Mouse (Mus musculus): ENCODE data around the gene Rab14.
A peak's percentile ranks its signal among the peaks of the same experiment; 100 is the strongest.

Rab14 gene

DNA sequence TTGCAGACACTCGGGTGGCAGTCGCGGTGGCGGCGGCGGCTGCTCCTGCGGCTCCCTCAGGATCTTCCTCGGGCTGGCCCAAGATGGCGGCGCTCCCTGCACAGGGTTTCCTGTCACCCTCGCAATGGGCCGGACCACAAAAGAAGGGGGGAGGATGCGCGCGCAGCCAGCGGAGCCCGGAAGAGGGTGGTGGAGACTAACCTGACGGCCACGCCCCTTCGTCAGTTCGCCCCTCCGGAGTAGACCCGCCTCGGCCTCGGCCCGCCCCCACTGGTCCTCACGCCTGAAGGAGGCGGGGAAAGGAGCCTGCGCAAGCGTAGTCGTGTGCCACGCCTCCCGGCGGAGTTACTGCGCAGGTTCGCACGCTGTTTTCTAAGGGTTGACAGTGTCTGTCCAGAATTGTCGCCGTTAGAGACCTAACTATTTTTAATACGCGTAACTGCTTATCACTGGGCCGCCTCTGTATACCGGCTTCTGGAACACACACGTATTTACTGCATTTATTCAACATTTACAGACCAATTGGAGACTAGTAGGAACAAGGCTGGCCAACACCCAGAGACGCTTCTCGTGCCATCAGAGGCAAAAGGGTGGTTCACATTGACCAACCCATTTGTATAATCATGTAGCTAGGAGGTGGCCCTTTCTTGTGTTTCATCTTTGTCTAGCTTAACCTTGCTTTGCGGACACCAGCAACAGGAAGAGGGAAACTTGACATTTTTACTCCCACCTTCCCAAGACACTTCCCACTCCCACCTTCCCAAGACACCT lies at the start of gene Rab14:
TSS of gene Rab14 (minus strand) at position 223 of the 771 bp plus-strand sequence.
- peak; percentile 100 for DNase-seq

DNA sequence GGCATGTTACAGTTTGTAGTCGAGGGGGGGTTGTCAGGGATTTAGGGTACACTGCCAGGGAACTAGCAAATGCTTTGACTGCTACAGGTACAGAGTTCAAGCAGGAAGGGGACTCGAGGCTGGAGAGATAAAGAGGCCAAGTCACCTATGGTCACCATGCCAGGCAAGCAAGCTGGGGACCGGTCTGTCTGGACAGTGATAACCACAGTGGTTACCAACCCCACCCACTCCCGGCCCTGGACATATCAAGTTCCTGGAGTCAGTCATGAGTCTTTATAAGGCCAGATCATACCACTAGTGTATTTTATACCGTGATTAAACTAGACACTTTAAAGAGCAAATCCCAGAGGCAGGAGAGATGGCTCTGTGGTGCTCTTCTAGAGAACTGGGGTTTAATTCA lies 46.8 kb upstream of the Rab14 start:
- no peak for DNase-seq

DNA sequence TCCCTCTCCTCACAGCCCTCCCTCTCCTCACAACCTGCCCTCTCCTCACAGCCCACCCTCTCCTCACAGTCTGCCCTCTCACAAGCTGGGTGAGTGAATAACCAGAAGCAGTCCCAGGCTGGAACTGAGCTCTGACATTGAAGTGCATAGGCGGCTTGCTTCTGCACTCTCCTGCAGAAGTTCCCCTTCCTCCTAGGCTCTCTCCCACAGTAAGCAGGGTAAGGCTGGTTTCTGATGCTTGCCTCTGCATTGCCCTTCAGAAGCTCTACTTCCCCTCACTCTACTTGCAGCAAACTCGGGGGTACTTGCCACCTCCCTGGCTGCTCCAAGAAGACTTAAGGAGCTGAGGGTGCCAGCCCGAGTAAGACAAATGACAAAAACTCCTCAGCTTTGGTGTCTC lies 43.3 kb upstream of the Rab14 start:
- DNase-seq: no peak

DNA sequence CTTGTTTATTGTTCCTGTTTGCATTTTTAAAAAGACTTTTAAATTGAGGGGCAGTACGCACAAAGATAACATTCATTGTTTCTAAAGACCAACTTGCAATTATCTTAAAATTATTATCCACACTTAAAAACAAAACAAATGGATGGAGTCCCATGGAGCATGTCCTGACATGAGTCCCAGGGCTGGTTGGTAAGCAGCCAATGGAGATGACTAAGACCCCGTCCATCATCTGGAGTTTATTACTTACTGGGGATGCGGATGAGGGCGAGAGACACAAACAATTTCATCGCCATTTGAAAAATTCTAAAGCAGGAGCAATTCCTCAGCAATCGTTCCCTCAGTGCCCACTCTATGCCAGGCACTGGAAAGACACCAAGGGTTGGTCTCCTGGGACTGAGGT lies 34.1 kb upstream of the Rab14 start:
- no peak for DNase-seq

DNA sequence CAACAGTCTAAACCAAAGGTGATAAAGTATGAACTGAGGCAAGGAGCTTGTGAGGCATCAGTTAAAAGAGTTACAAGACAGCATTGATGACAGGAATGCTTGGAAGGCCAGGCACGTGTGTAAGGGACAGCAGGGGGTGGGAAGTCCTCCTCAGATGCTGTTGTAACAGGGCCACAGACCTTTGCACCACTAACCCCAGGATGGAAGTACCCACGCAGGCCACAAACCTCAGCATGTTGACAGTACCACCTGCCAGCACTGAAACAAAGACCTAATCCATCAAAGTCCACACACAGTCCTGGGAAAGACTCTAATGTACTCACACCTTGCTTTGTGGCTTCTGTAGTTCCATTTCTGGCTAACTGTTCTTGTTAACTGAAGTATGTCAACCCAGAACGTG lies 33.0 kb upstream of the Rab14 start:
- no peak for DNase-seq

DNA sequence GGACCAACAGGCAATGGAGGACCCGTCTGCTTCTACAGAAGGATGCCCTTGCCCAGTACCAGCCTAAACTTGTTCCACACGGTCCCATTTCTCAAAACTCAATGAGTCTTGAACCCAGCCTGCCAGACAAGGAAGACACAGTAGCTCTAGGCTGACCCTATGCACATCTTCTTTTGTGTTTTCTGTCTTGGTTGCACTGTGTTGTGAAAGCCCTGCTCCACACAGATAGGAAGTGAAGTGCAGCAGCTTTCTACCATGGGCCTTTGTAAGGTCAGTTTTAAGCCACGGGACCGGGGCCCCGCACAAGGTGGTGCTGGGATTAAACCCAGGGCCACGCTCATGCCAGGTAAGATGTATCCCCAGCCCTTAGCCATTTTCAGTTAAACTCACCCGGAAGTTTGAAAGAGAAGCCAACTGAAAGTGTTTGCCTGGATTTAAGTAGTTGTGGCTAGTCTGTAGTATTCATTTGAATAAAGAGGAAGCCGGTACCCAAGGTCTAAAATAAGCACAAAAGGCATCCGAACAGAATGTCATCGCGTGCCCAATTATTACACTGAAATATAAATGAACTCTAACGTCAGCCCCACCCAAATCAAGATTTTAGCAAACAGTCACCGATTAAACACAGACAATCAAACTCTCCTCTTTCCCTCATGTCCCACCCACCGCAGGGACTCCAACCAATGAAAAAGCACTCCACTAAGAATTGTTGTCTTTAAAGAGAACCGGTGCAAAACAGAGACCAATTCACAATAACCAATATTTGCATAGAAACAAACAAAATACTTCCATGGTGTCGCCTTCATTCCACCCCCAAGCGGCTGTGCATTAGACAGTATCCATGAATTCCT lies 31.9 kb upstream of the Rab14 start:
- DNase-seq: no peak

DNA sequence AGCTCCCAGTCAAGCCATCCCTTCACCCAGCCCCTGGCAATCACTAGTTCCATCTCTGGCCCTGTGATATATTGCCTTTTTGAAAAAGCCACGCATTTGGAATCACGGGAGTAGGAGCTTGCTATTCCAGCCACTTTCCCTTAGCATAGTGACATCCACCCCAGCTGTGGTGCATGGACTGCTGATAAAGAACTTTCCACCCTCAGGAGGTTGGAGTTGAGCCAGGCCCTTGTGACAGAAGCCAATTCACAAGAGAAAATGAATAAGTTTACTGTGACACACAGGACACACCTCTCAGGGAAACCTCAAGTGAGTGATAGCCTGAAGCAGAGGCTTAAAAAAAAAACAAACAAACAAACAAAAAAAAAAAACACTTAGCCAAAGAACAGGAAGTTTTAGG lies 31.0 kb upstream of the Rab14 start:
- no peak for DNase-seq

DNA sequence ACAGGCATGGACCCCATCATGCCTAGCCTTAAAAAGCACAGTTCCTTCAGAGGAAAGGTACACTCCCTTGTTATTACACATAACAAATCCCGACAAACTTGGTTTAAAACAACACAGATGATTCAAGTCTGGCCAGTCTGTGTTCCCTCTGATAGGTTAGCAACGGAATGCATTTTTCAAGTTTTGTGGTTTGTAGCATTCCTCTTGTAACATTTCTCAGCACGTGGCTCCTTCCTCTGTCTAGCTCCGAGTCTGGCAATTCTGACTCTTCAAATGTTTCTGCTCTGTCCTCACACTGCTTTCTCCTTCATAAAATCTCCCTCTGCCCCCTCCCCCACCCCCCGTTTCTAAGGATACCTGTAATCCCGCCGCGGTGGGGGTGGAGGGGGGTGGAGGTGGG lies 29.3 kb upstream of the Rab14 start:
- no peak for DNase-seq

DNA sequence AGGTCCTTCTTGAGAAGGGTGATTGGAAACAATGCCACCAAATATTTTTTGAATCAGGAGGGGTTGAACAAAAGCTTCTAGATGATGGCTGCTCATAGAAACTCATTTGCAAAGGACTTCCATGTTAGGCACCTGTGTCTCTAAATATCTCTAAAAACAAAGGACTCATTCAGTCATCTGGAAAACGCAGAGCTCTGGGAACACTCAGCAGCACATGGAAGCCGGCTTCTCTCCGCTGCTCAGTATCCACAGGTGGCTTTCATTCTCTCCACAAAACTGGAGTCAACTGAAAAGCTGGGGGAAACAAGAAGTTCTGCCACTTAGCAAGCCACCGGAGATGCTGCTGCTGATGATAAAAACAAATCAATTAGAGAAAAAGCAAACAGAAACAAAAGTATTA lies 27.2 kb upstream of the Rab14 start:
- DNase-seq: no peak

DNA sequence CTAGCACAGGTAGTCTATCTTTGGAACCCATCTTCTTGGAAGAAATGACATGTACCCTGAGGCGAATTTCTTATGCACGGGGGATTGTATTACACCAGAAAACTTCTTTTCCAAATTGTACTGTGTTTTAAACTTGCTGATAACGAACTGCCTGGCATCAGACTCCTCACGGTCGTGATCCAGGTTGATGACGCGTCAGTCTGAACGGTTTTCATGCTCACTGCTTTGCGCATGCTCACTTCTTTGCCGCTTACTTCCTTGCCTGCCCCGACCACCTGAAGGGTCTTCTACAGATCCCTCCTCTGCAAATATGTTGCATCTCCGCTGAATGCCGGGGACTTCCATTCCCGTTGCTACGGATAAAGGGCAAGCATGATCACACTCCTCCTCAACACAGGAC lies 23.4 kb upstream of the Rab14 start:
- no peak for DNase-seq

DNA sequence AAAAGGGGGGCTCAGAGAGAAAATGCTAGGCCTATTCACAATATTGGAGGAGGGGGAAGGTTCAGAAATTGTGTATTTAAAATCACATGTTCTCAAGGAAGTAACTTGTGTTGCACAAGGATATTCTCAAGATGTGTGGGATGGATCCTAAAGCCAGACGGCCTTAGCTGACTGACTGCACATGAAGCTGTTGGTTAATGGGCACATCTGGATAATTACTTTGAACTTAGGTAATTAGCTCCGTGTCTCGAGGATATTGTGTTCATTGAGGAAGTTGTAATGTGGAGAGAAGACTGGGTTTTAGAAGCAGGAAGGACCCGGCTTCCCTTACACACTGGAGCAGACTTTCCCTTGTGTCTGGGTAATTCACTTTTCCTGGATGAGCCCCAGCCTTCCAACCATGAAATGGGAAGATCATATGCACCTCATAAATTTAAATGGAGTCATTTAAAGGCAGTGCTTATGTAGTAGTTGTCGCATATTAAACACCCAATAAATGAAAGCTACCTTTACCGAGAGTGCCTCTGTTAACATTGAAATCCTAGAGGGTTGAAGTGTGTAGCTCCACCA lies 22.0 kb upstream of the Rab14 start:
- DNase-seq: no peak

DNA sequence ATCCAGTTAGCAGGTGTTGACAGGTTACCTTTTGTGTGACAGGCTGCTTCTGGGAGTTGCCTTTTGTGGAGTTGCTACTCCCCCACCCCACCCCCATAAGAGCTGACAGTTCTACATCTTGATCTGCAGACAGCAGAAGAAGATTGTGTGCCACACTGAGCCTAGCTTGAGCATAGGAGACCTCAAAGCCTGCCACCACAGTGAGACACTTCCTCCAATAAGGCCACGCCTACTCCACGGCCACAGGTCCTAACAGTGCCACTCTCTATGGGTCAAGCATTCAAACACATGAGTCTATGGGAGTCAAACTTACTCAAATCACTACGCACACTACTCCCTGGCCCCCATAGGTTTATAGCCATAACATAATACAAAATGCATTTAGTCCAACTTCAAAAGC lies 17.8 kb upstream of the Rab14 start:
- DNase-seq: no peak

DNA sequence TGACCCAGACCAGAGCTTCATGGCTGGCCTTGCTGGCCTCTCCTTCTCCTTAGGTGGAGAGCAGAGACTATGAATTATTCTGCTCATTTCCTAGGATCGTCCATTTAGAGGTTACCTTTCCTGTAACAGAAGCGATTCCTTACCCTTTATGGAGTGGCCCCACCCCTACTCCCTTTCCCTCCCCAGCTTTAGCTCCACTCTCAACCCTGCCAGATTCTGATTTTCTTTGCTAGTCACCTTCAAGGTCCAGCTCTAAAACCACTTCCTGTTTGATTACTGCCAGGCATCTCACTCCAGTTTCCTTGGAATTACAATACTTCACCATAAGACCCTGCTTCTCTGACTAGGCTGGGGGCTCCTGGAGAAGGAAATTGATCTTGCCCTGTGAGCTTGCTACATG lies 15.8 kb upstream of the Rab14 start:
- no peak for DNase-seq

DNA sequence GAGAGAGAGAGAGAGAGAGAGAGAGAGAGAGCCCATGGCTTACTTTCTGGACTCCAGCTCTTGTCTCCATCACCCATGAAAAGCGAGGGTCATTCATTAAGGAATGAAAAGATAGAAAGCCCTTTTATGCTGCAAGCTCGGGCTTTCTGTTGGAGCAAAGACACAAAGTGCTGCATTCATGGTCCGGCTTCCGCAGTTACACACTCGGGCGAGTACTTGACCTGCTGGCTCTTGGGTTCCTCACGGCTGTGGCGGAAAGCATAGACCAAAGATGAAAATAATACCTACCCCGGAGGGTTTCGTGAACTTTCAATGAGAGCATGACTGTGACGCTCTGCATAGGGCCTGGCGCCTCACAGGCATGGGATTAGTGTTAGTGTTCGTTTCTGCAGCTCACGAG lies 14.4 kb upstream of the Rab14 start:
- no peak for DNase-seq

DNA sequence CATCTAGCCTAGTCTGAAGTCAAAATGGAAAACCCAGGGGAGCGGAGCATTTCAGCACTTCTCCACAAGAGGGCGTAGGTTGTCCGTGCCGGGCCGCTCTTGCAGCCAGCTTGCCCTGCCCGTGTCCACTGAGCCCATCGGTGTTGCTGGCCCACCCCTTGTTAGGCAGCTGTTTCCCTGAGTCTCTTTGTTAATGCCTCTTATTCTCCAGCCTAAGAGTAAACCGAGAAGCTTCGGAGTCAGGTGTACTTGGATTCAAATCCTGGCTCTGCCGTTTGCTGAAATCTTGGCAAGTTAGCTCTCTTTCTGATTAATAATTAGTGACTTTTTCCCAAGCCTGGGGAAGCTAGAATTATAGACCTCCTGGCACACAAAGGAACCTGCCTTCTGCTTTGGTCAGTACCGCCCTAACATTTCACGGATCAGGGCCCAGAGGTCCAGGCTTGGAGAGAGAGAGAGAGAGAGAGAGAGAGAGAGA lies 14.0 kb upstream of the Rab14 start:
- peak; percentile 77 for DNase-seq

DNA sequence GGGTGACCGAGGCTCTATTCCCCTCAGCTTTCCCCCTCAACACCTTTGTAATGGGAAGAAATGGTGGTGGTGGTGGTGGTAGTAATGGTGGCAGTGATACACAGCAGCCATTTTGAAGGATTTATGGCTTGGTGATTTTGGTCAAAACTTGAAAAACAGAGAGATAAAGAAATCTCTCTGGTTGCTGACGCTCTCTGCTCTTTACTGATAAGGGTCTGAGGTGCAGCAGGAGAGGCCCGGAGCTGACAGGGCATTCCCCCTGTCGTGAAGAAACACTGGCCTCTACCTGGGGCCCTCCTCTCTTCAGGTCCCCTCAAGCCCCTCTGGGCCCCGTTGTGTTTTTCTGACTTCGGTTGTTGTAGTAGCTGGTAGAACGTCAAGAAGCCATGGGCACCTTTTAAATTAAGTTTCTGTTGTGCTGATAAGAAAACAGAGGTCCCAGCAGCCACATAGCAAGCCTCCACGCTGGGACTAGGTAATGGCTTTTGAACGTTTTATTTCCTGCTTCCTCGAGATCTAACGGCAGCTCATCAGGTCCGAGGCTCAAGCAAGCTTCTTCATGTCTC lies 12.5 kb upstream of the Rab14 start:
- DNase-seq: no peak

DNA sequence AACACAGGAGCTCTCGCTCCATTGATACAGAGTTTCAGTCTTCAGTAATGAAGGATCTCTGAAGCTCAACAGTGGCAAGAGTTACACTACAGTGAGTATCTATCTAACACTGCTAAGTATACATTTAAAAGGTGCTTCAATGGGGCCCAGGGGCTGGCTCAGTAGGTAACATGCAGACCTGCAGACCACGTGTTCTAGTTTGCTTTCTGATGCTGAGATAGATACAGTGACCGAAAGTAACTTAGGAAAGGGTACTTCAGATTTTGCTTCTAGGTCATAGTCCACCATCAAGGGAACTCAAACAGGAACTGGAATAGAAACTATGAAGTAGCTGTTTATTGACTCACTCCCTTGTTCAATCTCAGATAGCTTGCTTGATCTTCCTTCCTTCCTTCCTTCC lies 10.8 kb upstream of the Rab14 start:
- no peak for DNase-seq

DNA sequence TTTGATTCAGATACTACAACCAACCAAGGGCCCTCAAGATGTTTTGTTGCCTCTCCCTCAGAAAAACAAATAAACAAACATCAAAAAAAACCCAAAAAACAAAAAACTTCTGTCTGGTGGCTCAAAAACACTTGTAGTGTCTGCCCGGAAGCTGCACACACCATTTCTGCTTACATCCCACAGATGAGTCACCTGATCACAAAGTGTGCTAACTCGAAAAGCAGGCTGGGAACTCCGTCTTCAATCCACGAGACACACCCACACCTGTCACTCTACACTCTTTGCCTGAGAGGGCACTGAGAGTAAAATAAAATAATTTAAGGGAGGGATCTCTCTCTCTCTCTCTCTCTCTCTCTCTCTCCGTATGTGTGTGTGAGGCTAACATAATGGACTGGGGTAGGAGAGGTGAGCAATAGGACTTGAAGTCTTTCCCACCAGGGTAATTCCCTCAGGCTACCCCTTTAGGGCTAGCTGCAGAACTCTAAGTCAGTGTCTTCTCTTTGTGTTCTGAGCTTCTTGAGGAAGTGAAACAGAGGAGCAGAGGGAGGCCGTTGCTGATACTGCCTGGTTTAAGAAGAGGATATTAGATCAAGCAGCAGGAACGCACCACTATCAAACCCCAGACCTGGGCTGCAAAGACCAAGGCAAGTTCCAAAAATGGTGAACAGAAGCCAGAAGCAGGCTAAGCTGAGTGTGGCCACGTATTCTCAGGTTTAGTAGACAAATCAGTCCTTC lies 8.2 kb upstream of the Rab14 start:
- DNase-seq: no peak

DNA sequence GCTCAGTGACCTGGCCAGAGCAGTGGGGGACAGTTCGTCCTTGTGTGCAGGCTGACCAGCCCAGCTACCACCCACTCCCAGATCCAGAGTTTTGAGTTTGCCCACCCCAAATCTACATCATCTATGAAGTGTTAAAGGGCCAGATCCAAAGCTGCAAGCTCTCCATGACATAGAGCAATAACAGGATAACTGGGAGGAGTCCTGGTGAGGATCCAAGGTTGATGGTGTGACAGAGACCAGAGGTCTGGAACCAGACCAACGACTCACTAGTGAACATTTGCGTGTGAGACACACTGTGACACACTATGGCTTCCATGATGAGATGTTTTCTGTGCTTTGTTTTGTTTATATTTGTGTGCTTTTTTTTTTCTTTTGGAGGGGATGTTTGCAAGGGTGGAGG lies 7.1 kb upstream of the Rab14 start:
- no peak for DNase-seq

DNA sequence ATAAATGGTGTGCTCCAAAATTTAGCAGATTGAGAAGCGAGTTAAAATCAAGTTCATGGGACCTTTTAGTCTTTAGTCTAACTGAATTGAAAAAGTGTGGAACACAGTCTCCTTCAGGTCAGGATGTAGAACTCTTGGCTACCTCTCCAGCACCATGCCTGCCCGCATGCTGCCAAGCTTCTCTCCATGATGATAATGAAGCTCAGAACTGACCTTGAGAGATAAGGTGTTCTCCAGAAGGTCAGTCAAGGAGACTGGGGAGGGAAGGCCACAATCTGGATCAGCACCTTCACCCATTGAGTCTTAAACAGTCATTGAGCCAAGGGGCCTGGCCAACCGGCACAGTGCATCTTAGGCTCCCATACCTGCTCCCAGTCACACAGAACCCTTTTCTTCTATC lies 5.8 kb upstream of the Rab14 start:
- no peak for DNase-seq

DNA sequence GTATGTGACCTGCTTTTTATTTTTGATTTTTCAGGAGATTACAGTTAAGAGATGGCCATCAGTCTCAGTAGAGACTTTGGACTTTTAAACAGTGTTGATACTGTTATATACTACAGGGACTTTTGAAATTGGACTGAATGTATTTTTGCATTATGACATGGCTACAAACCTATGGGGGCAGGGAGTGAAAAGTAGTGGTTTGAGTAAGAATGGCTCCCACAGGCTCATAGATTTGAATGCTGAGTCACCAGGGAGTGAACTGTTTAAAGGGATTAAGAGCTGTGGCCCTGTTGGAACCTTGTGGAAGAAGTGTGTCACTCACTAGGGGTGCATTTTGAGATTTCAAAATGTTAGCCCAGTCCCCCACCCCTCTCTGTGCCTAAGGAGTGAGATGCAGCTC lies 2.8 kb upstream of the Rab14 start:
- DNase-seq: no peak

DNA sequence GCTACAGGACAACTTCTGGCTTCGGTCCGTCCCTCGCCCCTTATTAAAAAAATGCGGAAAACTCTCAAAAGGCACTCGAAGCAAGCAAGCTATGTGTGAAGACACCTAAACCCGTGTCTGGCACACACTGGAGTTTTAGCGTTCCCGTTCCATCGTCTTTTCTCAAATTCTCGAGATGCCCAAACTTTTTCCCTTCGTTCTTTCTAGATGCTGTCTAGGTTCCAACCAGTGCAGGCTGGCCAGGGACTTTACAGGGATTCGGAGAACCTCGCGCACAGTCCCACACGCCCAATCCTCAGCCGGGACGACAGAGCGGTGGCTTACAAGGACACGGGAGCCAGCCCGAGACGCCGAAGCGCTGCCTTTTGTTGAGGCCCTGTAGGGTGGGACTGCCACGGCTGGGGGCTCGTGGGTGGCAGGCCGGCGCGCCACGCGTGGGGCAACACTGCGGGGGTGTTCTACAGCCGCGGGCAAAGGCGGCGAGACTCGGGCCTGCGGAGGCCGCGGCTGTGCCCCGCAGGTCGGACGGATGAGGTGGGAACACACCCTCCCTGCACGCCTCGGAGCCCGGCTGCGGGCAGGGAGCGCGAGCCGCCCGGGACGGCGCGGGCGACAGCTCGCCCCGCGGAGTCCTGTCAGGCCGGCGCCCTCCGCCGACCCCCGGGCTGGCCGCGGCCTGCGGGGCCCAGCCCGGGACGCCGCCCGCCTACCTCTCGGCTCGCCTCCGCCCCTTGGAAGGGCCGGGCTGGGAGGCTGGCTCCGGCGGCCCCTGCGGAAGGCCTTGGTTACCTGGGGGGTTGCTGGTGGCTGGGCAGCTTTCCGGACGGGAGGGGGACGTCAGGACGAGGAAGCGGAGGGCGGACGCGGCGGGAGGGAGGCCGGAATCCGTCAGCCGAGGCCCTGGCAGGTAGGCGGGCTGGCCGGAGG lies 686 bp downstream of the Rab14 start:
- DNase-seq: peak; percentile 41

All from right cerebral cortex, postnatal 25 days (tissue).